Mouse (Mus musculus) cortical plate, adult 2 months (tissue): Measurements from ENCODE around the gene Tpm1.

ENCODE experiments used
- CTCF ChIP-seq: fragments of 200-500 bp; IDR thresholded peaks from 2 replicates; pipeline ENCODE4 v1.5.1; 2011; ENCODE audit warnings: mild to moderate bottlenecking, control low read depth, low read length; ENCODE audit not compliant: insufficient read depth; ENCODE audit errors: extremely low read depth
- POLR2A ChIP-seq: fragments of 200-500 bp; IDR thresholded peaks from 2 replicates; pipeline ENCODE4 v1.6.1; 2011; ENCODE audit warnings: mild to moderate bottlenecking, low read length, control low read depth; ENCODE audit not compliant: insufficient read depth; ENCODE audit errors: extremely low read depth

DNA sequence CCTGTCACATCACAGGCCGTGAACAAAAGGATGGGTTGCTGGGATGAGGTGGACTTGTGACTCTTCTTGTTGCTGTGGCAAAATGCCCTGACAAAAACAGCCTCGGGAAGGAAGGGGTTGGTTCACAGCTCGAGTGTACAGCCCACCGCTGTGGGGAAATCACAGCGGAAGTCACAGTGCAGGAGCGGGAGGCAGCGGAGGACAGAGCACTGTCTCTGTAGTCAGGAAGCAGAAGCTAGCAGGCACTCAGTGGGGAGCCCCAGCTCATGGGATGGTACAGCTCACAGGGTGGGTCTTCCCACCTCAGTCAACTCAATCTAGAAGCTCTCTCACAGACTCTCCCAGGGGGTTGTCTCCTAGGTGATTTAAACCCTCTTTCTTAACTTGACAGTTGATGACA lies 63.8 kb downstream of the Tpm1 start:
- TF ChIP-seq POLR2A, result no peak
- TF ChIP-seq CTCF, result no peak
